Mouse (Mus musculus): ENCODE results near the gene Ttll10.

Gene Ttll10

DNA sequence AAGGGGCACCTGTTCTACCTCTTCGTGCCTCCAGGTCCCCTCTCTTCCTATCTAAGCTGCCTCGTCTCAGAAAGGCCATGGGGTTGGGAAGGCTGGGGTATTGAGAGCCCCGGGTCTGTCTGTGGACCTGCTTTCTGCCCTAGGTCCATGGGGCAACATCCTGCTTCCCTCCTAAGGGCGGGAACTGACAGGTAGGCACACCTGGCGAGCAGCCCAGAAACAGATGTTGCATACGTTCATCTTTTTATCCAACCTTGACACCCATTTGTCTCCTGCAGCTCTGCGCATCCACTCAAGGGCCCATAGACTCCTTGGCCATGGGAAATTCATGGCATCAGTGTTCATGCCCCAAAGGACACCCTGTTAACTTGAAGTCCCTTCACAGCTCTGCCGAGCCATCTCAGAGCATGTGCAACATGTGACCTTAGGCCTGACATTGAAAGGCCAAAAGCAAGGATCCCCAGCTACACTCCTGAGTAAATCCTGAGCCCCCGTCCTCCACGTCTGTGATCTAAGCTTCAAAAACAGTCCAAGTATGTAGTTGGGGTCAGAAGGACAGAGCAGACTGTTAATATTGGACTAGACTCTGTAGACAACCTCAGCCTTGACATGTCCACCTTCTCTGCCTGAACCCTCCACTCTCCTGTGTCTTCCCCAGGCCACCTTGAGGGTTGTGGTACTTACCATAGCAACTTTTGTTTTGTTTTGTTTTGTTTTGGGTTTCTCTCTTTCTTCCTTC, 6.1 kb upstream of the Ttll10 start:
- DNase-seq (ENCODE audit: extremely low read depth, low read depth) = no peak

GRCm38 (mm10) chr4:156064510-156064897, 5.3 kb upstream of the Ttll10 start:
- no peak for DNase-seq (ENCODE audit: extremely low read depth, low read depth)

DNA sequence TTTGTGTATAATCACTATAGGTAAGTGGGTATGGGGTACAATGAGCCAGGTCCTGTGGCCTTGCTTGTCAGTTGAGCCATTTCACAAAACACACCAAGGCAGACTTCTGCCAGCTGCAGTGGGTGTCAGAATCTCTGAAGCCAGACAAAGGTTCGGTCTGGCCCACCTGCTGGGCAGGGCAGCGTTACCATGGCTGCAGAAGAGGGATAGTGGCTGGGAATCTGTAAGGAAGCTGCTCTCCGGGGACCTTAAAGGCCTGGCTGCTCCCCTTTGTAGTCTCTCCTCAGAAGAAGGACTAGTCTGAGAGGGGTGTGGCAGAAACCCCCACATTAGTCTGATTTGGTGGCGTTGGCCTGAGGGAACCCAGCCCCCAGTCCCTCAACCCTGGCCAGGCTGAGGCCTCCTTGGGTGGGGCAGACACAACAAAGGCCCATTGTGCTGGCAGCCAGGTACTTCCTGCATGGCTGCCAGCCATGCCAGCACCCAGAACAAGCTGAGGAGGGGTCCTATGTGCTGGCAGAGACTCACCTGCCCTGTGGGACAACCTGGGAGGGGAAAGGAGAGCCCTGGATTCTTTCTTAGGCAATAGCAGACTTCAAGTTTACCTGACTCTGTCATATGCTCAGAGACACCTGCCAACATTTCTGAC, 4.8 kb upstream of the Ttll10 start:
- DNase-seq (ENCODE audit: extremely low read depth, low read depth) = no peak

GRCm38 (mm10) chr4:156059713-156060112, 499 bp upstream of the Ttll10 start:
- no peak for DNase-seq (ENCODE audit: extremely low read depth, low read depth)

DNA sequence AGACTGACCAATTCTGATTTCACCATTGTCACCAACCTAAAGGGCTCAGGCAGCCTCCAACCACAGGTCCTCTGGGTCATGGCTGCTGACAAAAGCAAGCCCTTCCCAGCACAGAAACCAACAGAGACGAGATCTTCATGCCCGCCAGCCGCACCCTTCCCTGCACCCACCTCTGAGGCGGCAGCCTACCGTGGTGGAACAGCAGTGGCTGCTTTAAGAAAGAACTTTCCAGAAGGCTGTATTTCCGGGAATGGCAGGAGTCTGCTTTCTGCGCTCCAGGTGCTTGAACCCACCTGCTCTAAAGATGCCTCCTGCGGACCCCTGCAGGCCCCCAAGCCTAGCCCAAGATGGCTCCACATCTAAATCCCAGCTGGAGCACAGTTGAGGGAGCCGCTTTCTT, 388 bp downstream of the Ttll10 start:
- DNase-seq (ENCODE audit: extremely low read depth, low read depth) = no peak

DNA sequence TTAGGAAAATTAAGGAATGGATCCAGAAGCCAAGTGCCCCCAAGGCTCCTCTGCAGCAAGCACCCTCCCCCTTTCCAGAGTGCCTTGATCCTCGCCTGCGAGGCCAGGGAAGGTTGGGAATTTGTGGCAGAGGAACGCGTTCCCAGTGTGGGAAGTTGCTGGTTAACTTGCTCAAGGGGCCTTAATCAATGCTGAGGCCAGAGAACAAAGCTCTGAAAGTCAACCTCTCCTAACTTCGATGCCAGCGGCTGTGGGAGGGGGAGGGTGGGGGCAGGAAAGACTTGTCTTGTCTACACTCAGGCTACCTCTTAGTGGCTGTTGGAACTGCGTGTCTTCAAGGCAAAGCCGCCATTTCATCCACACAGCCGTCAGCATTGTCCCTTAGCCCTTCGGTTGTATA, 1.5 kb downstream of the Ttll10 start:
- no peak for DNase-seq (ENCODE audit: extremely low read depth, low read depth)

GRCm38 (mm10) chr4:156055173-156055572, 4.0 kb downstream of the Ttll10 start:
- DNase-seq (ENCODE audit: extremely low read depth, low read depth) = no peak

DNA sequence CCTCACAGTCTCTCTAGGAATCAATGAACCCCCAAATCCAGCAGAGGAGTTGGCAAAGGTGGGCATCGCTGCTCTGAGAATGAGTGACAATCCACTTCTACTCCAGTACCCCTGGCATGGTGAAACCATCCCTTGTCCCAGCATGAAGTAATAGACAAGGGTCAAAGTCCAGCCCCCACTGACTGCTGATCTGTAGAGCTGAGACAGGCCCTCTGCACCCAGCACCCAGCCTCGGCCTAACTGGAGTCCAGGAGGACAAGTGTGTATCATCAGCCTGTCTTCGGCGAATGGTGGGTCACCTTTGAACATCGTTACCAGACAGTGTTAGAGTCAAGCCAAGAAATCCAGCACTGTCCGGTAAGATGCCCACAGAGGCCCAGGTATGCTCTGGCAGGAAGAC, 4.6 kb downstream of the Ttll10 start:
- DNase-seq (ENCODE audit: extremely low read depth, low read depth) = no peak

DNA sequence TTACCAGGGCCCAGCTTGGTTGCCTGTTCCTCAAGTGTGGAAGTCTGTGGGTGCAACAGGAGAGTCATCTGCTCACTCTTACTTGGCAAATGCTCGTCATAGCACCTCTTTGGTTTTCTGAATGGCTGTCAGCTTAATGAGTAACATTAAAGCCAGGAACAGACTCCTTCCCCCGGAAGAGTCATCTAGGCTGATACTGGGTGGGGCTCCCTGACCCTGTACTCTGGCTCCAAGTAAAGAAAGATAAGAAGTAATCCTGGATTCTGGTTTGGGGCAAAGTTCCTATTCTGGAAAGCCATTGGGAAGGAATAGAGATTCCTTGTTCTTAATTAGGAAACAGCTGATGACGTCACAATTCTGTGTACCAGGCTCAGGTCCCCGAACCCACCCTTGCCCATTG, 5.1 kb downstream of the Ttll10 start:
- DNase-seq (ENCODE audit: extremely low read depth, low read depth) = no peak

DNA sequence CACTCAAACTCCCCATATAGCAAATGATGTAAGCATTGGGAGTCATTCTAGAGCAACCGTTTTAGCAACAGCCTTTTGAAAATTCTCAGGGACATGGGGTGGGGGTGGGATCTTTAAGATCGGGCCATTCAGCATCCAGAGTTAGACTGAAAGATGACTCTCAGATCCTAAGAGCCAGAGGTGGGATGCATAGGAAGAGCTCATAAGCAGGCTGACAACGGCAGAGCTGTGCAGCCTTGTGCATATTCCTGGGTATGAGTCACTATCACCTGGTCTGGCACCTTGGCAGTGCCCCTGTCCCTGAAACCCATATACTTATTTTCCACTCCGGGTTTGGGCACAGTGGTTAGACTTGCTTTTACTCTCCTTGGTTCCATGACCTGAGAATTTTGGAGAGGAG, 6.1 kb downstream of the Ttll10 start:
- no peak for DNase-seq (ENCODE audit: extremely low read depth, low read depth)

- no peak for DNase-seq (ENCODE audit: extremely low read depth, low read depth)
These were observed 8.7 kb downstream of the Ttll10 start for GRCm38 (mm10) chr4:156050391-156050980.

DNA sequence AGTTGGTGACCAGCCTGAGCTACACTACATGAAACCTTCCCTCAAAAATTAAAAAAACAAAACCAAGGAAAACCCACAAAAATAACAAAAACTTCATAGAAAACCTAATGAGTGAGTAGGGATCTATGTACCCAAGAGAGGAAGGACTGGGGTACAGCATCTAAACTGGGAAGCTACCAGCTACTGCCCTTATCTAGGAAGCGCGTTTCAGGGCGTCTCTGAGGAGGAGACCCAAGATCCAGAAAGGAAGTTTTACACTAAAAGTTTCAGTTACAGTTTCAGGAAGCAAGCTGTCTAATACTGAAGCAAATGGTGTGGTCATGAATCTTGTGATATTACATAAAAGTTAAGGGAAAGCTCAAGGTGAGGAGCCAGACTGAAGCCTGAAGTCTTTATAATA, 9.4 kb downstream of the Ttll10 start:
- no peak for DNase-seq (ENCODE audit: extremely low read depth, low read depth)

- no peak for DNase-seq (ENCODE audit: extremely low read depth, low read depth)
These were observed 14.5 kb downstream of the Ttll10 start for GRCm38 (mm10) chr4:156044754-156045153.

GRCm38 (mm10) chr4:156034901-156035300, 24.3 kb downstream of the Ttll10 start:
- no peak for DNase-seq (ENCODE audit: extremely low read depth, low read depth)

DNA sequence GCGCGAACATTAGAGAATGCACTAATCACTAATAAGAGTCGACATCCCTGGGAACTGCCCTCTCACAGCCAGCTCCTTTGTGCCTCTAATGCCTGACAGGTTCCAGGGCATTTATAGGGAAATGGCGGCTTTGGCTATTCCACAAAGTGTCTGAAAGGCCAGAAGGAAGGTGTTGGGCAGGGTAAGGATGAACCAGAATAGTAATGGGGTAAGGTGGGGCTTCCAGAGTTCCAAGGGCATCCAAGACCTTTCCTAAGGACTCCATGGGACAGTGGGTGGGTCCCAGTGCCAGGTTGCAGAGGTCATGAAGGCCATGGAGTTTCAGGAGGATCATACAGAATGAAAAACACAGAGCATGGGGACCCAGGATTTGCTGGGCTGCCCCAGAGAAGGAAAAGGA, 24.9 kb downstream of the Ttll10 start:
- no peak for DNase-seq (ENCODE audit: extremely low read depth, low read depth)

DNA sequence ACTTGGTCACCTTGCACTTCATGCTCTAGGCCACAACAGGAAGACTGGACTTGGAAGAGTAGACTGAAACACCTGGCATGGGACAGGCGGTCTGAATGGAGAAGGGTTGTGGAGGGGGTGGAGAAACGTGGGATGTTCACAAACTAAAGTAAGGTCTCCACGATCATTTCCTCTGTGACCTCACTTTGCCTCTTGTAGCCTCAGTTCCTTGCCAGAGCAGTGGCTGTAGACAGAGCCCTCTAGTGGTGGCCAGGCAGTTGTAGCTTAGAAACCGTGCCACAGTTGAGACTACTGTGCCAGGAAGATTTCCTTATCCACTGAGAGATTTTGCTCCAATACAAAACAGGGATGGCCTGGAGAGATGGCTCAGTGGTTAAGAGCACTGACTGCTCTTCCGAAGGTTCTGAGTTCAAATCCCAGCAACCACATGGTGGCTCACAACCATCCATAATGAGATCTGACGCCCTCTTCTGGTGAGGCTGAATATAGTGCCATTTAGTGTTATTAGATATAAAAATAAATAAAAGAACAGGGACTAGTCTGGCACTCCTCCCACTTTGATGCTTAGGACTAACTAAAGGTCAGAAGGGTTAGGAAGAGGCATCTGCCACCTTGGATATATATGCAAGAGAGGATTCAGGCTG, 25.6 kb downstream of the Ttll10 start:
- DNase-seq (ENCODE audit: extremely low read depth, low read depth) = peak; percentile 47

- no peak for DNase-seq (ENCODE audit: extremely low read depth, low read depth)
These were observed 26.4 kb downstream of the Ttll10 start for GRCm38 (mm10) chr4:156032856-156033255.

DNA sequence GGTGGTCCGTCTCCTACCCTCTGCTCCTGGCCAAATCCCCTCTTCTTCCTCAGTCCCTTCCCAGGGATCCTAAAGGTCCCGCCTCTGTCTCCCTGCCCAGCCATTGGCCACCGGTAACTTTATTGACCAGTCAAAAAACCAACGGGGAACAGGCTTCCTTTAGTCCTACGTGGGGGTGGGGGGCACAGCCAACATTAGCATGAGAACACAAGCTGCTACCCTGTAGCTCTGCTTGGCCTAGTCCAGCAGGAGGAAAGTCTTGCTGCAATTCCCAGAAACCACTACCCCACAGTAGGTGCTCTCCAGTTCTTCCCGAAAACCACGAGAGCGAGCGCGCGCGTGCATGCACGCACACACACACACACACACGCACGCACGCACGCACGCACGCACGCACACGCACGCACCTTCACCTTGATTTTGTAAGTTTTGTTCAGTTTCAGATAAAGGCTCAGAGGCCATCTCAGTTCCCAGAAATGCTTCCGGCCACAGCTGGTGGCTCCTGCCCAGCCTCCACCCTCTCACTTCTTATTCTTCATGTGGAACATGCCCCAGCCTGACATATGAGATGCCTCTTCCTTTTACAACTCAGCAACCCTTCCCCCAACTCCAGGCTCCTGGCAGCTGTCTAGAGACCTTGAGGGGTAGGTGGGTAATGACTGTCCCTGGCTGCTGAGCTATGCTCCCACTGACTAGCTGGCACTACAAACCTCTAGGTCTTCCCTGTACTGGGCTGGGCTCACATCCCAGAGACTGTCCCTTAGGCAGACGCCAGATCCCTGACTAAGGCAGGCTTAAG, 27.4 kb downstream of the Ttll10 start:
- no peak for DNase-seq (ENCODE audit: extremely low read depth, low read depth)

- no peak for DNase-seq (ENCODE audit: extremely low read depth, low read depth)
These were observed 28.0 kb downstream of the Ttll10 start for GRCm38 (mm10) chr4:156031255-156031592.

- no peak for DNase-seq (ENCODE audit: extremely low read depth, low read depth)
These were observed 28.5 kb downstream of the Ttll10 start for GRCm38 (mm10) chr4:156030651-156031118.

DNA sequence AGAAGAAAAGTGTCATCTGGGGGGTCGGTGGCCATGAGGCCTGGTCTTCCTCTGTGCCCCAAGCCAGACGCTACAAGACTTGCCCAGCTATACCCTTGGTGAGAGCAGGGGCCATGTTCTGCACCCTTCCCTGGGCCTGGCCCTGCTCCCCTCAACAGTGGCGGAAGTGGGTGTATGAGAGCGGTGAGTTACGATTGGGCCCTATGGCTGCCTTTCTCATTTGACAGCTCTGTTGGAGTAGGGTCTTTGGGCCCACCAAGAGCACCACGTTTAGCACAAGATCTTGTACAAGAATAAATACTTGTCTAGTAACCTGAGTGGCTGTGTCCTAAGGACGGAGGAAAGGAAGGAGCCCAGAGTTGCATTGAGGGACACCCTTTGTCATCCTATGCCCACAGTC, 30.6 kb downstream of the Ttll10 start:
- no peak for DNase-seq (ENCODE audit: extremely low read depth, low read depth)

GRCm38 (mm10) chr4:156026013-156026412, 33.2 kb downstream of the Ttll10 start, which contains the start of gene Tnfrsf18:
TSS of gene Tnfrsf18 (plus strand) at chr4:156026164.
- DNase-seq (ENCODE audit: extremely low read depth, low read depth) = peak; percentile 56
